Mouse (Mus musculus): ENCODE measurements around the gene Ltbr.

The Ltbr gene

DNA sequence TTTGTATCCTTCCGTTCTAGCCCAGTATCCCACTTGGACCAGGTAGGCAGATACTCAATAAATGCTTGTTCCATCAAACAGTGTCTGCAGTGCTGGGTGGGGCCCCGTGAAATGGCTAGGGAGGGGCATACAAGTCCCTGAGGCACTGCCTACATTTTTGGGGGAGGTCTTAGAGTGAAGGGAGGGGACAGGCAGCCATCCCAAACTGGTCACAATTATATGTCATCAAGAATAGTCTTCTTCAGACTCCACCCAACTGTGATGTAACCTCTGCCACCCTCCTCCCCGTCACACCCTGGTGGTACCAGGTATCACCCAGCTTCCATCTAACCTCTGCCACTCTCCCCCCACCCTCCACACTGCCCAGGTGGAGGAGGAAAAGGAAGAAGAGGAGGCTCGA, 31.2 kb upstream of the Ltbr start:
- DNase-seq (ENCODE audit: low read depth), result no peak

DNA sequence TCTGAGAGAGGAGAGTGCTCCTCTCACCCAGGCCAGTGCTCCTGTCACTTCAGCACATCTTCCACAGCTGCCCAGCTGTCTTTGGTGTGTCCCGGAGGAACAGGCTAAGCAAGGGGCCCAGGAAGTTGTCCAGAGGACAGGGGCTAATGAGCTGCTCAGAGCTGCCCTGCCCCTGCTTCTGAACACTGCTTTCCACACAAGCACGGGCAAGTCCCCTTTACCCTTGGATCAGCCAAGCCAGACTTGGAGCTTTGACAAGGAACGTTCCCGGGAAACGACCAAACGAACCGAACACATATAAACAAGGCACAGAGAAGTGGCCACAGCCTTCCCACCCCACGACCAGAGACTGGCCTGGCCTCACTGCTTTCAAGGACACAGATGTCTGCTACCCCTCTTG, 30.4 kb upstream of the Ltbr start:
- no peak for DNase-seq (ENCODE audit: low read depth)

GRCm38 (mm10) chr6:125342198-125342597, 28.5 kb upstream of the Ltbr start:
- DNase-seq (ENCODE audit: low read depth), result no peak

DNA sequence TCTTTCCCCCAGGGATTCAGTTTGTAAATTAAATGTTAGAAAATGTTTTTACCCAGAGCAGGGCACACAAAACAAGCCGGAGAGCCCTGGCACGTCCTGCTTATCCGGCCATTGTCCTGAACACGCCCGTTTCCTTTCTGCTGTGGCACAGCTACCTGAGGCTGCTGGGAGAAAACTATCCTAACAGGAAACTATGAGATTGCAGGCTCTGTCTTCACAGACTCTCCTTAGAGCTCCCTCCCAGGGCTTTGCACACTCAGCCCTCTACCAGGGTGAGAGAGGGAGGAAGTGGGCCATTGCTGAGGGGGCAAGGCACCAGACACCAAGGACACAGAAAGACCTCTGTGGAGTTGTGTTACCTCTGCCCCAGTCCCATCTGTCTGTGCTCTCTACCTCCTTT, 26.6 kb upstream of the Ltbr start:
- no peak for DNase-seq (ENCODE audit: low read depth)

- no peak for DNase-seq (ENCODE audit: low read depth)
These were observed 25.3 kb upstream of the Ltbr start for GRCm38 (mm10) chr6:125338791-125339660.

- DNase-seq (ENCODE audit: low read depth), result no peak
These were observed 20.7 kb upstream of the Ltbr start for GRCm38 (mm10) chr6:125334356-125334755.

DNA sequence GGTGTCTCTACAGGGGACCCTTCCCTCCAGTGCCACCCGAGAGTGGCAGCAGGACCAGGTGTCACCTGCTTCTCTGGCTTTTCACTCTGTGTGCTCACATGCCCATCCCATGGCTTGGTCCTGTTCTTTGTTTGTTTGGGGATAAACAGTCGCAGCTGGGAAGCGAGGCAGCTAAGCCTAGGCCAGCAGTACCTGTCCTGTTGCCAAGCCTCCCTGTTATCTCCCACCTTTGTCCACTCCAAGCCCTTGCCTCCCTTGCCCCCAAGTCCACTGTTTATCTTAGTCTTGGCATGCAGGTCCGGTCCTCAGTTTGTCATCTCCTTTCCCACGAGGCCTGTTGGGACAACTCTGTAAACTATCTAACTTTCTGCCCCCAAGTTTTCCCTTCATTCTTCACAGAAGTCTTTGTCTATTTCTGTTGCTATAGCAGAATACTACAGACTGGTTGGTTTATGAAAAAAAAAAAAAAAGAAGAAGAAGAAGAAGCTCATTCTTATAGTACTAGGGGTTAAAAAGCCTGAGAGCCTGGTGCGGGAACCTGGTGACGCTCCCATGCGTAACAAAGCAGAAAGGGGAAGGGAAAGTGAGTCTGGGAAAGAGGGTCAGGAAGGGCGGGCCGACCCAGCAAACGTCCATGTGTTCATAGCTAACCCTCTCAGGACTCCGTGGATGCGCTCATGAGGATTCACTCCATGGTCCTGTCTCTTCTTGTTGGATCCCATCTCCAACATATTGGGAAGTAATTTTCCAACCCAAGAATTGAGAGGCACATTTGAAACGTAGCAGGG, 19.6 kb upstream of the Ltbr start:
- no peak for DNase-seq (ENCODE audit: low read depth)

DNA sequence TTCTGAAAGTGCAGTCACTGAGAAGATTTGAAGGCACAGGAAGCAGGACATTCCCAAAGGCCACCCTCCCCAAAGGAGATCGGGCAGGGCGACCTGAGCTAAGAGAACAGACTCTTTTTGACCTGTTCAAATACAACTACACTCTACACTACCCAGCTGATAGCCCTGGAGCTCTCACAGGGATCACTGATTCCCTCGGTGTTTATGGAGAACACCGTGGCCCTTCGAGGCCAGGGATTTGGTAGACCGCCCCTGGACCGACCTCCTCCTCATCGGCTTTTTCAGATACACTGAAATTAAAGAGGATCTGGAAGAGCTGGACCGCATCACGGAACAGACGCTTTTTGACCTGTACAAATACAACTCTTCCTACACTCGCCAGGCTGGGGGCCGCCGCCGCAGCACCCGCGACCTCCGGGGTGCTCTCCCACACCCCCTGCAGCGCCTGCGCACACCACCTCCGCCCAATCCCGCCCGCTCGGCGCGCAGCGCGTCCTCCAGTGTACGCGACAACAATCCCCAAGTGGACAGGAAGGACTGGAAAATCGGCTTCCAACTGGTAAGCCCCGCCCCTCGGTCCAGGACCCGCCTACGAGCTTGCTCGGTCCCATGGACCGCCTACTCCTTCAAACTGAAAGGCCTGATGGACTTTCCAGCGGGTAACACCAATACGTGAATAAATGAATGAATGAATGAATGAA, 17.1 kb upstream of the Ltbr start:
- DNase-seq (ENCODE audit: low read depth), result no peak

- no peak for DNase-seq (ENCODE audit: low read depth)
These were observed 14.6 kb upstream of the Ltbr start for GRCm38 (mm10) chr6:125328243-125328642.

DNA sequence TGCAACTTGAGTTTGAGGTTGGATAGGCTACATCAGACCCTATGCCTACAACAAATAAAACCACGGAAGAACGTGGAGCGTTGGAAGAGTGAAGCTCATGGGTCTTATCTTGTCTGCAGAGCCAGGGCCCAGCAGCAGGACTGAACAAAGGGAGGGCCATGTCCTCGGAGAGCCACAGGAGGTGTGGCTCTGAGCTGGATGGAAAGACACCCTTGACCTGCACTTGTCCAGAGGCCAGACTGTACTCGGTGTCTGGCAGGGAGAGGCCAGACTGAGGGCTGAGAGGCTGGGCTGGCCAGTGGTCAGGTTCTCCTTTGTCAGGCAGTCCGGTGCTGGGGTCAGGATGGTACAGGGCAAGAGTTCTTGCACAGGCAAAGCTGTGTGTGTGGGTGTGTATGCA, 11.7 kb upstream of the Ltbr start:
- no peak for DNase-seq (ENCODE audit: low read depth)

DNA sequence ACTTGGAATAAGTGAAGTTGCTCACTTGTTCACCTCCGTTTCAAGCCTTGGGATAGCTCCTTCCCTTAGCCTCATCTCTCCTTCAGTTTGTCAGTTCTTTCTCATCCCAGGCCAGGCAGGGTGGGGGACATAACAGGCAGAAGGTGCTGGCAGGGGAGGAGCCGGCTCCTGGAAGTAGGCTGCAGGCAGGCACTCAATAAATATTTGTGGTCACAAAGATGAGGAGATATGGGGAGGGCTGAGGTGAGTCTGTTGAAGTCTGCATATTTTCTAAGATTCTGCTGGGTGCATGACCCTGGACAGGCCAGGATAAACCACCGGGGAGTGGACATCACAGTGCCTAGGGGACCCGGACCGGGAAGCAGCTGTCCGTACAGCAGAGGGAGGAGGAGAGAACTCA, 9.9 kb upstream of the Ltbr start:
- DNase-seq (ENCODE audit: low read depth), result no peak

DNA sequence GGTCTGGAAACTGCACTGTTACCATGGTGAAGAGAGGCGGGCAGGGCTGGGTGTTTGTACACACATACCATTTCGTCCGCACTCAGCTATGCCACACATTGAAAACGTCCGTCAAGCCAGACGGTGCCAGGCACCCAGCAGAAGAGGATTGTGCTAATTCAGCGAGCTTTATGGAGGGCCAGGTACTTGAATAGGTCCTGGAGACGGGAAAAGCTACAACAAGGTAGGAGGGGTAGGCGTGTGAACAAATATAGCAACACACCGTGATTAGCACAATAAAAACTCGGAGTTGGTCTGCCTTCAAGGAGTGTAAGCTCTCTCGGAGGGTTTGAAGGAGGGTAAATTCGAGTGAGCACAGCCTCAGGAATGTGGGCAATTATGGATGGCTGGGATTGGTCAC, 9.1 kb upstream of the Ltbr start:
- no peak for DNase-seq (ENCODE audit: low read depth)

DNA sequence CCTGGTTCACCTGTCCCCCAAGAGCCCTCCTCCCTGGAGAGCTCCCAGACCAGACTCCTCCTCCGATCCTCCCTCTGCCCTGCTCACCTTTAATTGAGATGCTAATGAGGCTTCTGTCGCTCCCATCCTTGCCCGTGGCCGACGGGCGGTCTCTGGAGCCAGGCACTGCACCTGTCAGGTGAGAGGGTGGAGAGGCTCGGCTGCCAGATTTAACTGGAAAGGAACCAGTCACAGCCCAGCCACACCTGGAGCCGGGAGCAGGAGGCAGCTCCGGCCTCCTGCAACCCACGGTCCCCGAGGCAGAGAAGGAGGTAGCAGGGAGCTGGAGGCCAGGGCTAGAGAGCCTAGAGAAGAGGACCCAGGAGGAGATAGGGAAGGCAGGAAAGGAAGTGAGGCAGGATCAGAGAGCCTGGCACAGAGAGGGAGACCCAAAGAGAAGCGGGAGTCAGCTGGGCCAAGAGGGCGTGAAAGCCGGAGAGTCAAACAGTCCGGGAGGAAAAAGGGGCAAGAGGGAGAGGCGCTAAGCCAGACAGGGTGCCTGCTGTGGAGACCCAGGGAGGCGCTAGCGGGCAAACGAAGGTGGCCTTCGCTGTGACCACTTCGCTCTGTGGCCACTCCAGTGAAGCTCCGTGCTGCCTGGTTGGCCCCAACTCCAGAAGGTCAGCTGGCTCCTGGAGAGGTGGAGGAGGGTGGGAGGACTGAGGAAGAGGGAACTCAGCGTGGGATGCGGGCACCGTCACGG, 7.6 kb upstream of the Ltbr start:
- DNase-seq (ENCODE audit: low read depth), result no peak

DNA sequence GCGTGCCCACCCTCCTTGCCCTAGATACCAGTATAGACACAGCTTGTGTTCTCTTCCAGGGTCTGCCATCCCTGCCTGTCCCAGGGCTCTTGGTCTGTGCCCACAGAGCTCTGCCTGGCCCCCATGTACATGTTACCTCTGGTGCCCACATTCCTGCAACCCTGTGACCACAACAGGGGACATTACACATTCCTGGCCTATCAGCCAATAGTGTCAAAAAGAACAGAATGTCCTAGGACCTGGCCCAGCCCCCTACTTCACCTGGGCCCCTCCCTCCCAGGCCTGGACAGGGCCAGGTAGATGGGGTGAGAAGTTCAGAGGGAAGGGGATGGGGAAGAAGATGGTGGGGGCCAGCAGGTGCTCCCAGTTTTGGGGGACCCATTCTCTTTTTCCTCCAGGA, 6.6 kb upstream of the Ltbr start, which contains the start of gene Scnn1a:
Gene Scnn1a, plus strand, starts transcription at position 337 of the 400 bp plus-strand sequence.
- DNase-seq (ENCODE audit: low read depth), result no peak

DNA sequence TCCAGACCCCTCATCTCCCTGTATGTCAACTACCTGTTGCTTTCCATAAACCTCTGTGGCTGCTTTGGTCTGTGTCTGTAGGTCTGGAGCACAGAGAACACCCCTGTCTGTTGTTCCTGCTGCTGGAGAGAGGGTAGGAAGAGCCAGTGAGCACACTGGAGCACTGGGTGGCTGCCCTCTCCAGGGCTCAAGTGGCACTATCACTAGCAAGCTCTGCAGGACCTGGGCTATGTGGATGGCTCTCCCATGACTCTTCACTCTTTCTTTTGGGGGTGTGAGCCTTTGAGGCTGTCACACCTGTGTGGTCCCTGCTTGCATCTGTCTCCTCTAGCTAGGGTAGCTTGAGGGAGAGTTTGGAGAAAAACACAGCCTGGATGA, 6.2 kb upstream of the Ltbr start:
- DNase-seq (ENCODE audit: low read depth), result no peak

DNA sequence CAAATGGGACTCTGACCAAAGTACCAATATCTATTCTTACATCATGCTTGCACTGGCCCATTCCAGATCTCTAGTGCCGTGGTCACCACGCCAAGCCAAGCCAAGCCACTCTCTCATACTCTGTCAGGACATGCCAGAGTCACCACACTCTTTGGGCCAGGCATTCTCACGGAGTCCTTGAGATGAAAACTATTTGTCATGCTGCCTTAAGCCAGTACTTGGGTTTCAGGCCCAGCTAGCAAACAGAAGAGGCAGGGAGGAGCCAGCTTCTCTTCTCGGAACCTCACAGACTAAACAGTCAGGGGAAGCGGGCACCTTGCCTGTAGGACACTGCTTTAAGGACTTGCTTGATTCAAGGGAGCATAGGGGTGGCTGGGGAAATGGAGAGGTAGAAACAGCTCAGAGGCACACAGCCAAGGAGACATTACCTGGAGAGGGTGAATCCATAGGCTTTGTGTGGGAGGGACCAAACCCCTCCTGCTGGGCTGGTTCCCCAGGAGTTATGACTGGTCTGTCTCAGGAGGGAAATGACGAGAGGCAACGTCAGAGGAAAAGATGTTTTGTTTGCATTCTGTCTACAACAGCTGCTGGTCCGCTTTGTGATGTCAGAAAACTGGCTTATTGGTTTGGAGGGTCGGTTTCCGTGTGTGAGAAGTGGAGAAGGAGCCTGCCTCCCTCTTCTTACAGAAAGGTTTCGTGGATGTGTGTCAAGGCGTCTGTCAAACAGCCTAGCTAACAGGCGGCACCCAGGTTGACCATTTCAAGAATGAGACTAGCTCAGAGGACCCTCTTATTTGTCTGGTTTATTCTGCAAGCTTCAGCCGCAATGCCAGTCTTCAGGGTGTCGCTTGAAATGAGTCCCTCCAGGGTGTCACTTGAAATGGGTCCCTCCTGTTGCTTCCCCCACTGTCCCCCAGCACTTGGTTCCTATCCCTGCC, 5.6 kb upstream of the Ltbr start:
- peak; percentile 70 for DNase-seq (ENCODE audit: low read depth)

DNA sequence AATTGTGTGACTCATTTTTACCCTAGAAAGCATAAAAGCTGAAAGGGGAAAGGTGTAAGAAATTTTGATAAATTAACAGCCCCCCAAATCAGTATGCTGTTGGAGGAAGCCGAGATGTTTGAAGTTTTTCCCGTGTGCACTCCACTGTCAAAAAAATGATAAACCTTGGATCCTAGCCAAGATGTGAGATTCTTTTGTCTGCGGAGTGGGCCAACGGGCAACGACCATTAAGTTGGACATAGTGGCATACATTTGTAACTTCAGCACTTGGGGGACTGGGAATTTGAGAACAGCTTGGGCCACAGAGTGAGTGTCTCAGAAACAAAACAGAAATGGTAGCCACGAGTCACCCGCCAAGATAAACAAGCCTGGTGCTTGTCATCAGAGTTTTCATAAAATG, 3.4 kb upstream of the Ltbr start:
- no peak for DNase-seq (ENCODE audit: low read depth)

GRCm38 (mm10) chr6:125314746-125315145, 1.1 kb upstream of the Ltbr start:
- no peak for DNase-seq (ENCODE audit: low read depth)

DNA sequence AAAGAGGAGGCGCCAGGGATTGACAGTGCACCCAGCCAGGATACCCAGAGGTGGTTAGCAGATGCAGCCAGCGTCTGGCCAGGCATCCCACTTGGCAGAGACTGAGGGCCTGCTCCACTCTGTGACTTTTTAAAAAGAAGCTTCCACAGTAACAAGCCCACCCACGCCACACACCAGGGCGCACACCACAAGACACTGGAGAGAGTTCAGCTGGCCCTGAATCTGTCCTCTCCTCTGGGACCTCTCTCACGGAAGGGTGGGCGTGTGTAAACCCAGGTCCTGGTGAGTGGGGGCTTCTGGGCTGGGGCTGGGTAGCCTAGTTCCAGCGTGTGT, 512 bp upstream of the Ltbr start:
- no peak for DNase-seq (ENCODE audit: low read depth)

DNA sequence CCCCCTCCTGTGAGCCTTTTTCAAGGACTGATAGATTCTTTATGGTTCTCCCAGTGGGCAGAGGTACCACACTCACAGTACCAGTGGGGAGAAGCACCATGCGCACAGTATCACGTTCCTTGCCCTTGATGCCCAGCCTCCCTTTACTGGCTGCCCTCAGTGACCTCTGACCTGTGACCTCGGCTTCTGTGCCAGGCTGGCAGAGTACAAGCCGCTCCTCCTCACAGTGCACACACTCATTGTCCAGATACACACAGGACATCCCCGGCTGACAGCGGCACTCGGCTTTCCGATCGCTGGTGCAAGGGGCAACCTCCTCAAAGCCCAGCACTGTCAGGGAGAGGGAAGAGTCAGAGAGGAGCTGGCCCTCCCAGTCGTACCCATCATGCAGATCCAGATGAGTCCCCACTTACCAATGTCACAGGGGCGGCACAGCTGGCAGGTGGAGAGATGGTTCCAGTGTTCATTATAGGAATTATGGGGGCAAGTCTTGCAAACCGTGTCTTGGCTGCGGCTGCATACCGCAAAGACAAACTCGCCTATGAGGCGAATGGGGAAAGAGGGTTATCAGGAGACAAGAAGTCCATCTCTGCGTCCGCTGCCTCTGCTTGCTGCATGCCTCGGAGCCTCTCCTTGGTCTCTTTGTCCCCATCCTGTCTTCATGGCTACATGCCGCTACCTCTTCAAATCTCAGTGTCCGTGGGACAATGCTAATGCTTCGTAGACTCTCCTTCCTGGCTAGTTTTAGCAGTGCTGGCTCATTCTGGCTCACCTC, 917 bp downstream of the Ltbr start:
- no peak for DNase-seq (ENCODE audit: low read depth)
